Mouse (Mus musculus) cerebellum, adult 11-12 months (tissue): ENCODE results near the gene Itsn1.

Experiments used
- DNase-seq: peaks from one replicate; pipeline ENCODE4 v3.0.0; 2022

Itsn1 gene

GRCm38 (mm10) chr16:91820299-91820698 lies 91.2 kb downstream of the Itsn1 start:
- DNase-seq = no peak

- DNase-seq = no peak
These were observed 93.2 kb downstream of the Itsn1 start for GRCm38 (mm10) chr16:91822325-91822724.

- DNase-seq = no peak
These were observed 93.7 kb downstream of the Itsn1 start for GRCm38 (mm10) chr16:91822759-91823158.

GRCm38 (mm10) chr16:91825774-91826325 lies 96.8 kb downstream of the Itsn1 start:
- no peak for DNase-seq

- no peak for DNase-seq
These were observed 97.8 kb downstream of the Itsn1 start for GRCm38 (mm10) chr16:91826893-91827292.

GRCm38 (mm10) chr16:91827456-91827855 lies 98.4 kb downstream of the Itsn1 start:
- DNase-seq = no peak

- DNase-seq = no peak
These were observed 99.1 kb downstream of the Itsn1 start for GRCm38 (mm10) chr16:91828160-91828559.

- DNase-seq = no peak
These were observed 99.5 kb downstream of the Itsn1 start for GRCm38 (mm10) chr16:91828603-91829002.

- no peak for DNase-seq
These were observed 100.0 kb downstream of the Itsn1 start for GRCm38 (mm10) chr16:91829121-91829520.

GRCm38 (mm10) chr16:91830260-91830659 lies 101.2 kb downstream of the Itsn1 start:
- no peak for DNase-seq

GRCm38 (mm10) chr16:91833121-91833520 lies 104.0 kb downstream of the Itsn1 start:
- DNase-seq = no peak

- DNase-seq = no peak
These were observed 104.5 kb downstream of the Itsn1 start for GRCm38 (mm10) chr16:91833558-91833957.

- DNase-seq = no peak
These were observed 104.9 kb downstream of the Itsn1 start for GRCm38 (mm10) chr16:91833981-91834380.

GRCm38 (mm10) chr16:91835790-91836189 lies 106.7 kb downstream of the Itsn1 start:
- no peak for DNase-seq

GRCm38 (mm10) chr16:91836592-91837557 lies 107.8 kb downstream of the Itsn1 start:
- DNase-seq = no peak

- DNase-seq = no peak
These were observed 108.5 kb downstream of the Itsn1 start for GRCm38 (mm10) chr16:91837558-91838041.

- peak; percentile 56 for DNase-seq
These were observed 109.7 kb downstream of the Itsn1 start for GRCm38 (mm10) chr16:91838771-91839170.

GRCm38 (mm10) chr16:91839462-91839861 lies 110.4 kb downstream of the Itsn1 start:
- no peak for DNase-seq

- no peak for DNase-seq
These were observed 112.0 kb downstream of the Itsn1 start for GRCm38 (mm10) chr16:91841026-91841630.

GRCm38 (mm10) chr16:91846089-91846741 lies 117.1 kb downstream of the Itsn1 start:
- DNase-seq = no peak

- DNase-seq = peak; percentile 73
These were observed 118.6 kb downstream of the Itsn1 start for GRCm38 (mm10) chr16:91847525-91848225.

GRCm38 (mm10) chr16:91848505-91848904 lies 119.4 kb downstream of the Itsn1 start:
- peak; percentile 45 for DNase-seq
